Mouse (Mus musculus): ENCODE data around the gene Ankrd33b.

Gene Ankrd33b

GRCm38 (mm10) chr15:31284922-31285631 is 82.4 kb downstream of the Ankrd33b start:
- no peak for TF ChIP-seq POU5F1 (IDR thresholded peaks at IDR 0.05; ENCODE audit: borderline replicate concordance, low read length)
- no peak for TF ChIP-seq CTCF (conservative IDR thresholded peaks at IDR 0.05; ENCODE audit: low read length)
- TF ChIP-seq NANOG (IDR thresholded peaks at IDR 0.05; ENCODE audit: borderline replicate concordance, low read length): no peak
- H3K4me3 ChIP-seq (replicated peaks; ENCODE audit: low read length): no peak overlapping the region
- H3K4me1 ChIP-seq (replicated peaks; ENCODE audit: low read depth, low read length): peaks cover 10% of the 10 kb centered on the region
- peaks cover 3% of the 10 kb centered on the region; the same call in 1 of the 2 replicates for H3K27me3 ChIP-seq (ENCODE audit: insufficient read depth, low read length)
- H3K9me3 ChIP-seq (ENCODE audit: low read length): no peaks in the 10 kb centered on the region
- no peaks in the 10 kb centered on the region for H3K36me3 ChIP-seq (ENCODE audit: insufficient read depth, low read length)

DNA sequence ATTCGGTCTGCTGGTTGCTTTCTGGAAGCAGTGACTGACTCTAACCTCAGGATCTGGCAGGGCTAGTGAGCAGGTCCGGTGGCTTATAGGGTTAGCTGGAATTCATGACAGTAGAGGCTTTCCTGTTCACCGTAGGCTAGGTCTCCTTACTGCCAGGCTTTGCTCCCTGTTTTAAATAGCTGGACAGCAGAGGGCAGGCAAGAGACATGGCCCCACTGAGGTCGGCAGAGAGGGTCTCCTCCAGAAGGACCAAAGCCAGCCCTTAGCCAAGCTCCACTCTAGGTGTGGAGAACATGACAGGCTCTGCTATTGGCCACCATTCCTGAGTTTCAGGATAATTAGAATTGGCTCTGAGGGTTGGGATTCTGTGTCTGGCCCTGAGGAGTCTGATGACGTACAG is 83.4 kb downstream of the Ankrd33b start:
- H3K4me1 ChIP-seq (replicated peaks; ENCODE audit: low read depth, low read length): peaks cover 10% of the 10 kb centered on the region
- no peaks in the 10 kb centered on the region for H3K9me3 ChIP-seq (ENCODE audit: low read length)
- no peaks in the 10 kb centered on the region for H3K36me3 ChIP-seq (ENCODE audit: insufficient read depth, low read length)
- TF ChIP-seq POU5F1 (IDR thresholded peaks at IDR 0.05; ENCODE audit: borderline replicate concordance, low read length) (no peak), CTCF (conservative IDR thresholded peaks at IDR 0.05; ENCODE audit: low read length) (peak; percentile 36), NANOG (IDR thresholded peaks at IDR 0.05; ENCODE audit: borderline replicate concordance, low read length) (no peak)
- no peak overlapping the region for H3K4me3 ChIP-seq (replicated peaks; ENCODE audit: low read length)
- H3K27me3 ChIP-seq (ENCODE audit: insufficient read depth, low read length): peaks cover 3% of the 10 kb centered on the region; the same call in 1 of the 2 replicates

DNA sequence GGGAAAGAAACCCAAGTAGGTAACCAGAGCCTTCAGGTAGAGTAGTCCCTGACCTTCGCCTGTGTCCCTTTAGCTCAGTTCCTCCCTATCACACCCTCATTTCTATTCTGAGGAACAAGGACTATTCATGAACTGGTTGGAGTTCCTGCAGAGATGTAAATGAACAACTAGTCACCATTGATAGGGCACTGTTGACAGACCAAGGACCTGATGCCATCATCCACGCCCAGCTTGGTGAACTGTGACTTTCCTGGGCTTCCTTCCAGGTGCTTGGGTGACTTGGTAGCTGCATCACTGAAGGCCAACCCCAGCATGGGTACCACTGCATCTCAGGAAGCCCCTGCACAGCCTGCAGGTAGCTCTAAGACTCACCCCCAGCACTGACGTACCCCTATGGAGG is 85.2 kb downstream of the Ankrd33b start:
- Histone ChIP-seq H3K36me3 (ENCODE audit: insufficient read depth, low read length) (no peaks in the 10 kb centered on the region), H3K4me3 (replicated peaks; ENCODE audit: low read length) (no peak overlapping the region), H3K9me3 (ENCODE audit: low read length) (no peaks in the 10 kb centered on the region), H3K4me1 (replicated peaks; ENCODE audit: low read depth, low read length) (peaks cover 14% of the 10 kb centered on the region), H3K27me3 (ENCODE audit: insufficient read depth, low read length) (peaks cover 3% of the 10 kb centered on the region; the same call in 1 of the 2 replicates)
- TF ChIP-seq CTCF (conservative IDR thresholded peaks at IDR 0.05; ENCODE audit: low read length) (no peak), NANOG (IDR thresholded peaks at IDR 0.05; ENCODE audit: borderline replicate concordance, low read length) (no peak), POU5F1 (IDR thresholded peaks at IDR 0.05; ENCODE audit: borderline replicate concordance, low read length) (no peak)

GRCm38 (mm10) chr15:31281830-31282229 is 85.7 kb downstream of the Ankrd33b start:
- no peaks in the 10 kb centered on the region for H3K9me3 ChIP-seq (ENCODE audit: low read length)
- H3K4me3 ChIP-seq (replicated peaks; ENCODE audit: low read length): no peak overlapping the region
- H3K36me3 ChIP-seq (ENCODE audit: insufficient read depth, low read length): no peaks in the 10 kb centered on the region
- H3K4me1 ChIP-seq (replicated peaks; ENCODE audit: low read depth, low read length): peaks cover 14% of the 10 kb centered on the region
- H3K27me3 ChIP-seq (ENCODE audit: insufficient read depth, low read length): peaks cover 3% of the 10 kb centered on the region; the same call in 1 of the 2 replicates
- TF ChIP-seq NANOG (IDR thresholded peaks at IDR 0.05; ENCODE audit: borderline replicate concordance, low read length): no peak
- TF ChIP-seq CTCF (conservative IDR thresholded peaks at IDR 0.05; ENCODE audit: low read length): no peak

GRCm38 (mm10) chr15:31280683-31281082 is 86.8 kb downstream of the Ankrd33b start:
- H3K4me3 ChIP-seq (replicated peaks; ENCODE audit: low read length): no peak overlapping the region
- H3K36me3 ChIP-seq (ENCODE audit: insufficient read depth, low read length): no peaks in the 10 kb centered on the region
- H3K27me3 ChIP-seq (ENCODE audit: insufficient read depth, low read length): peaks cover 3% of the 10 kb centered on the region; the same call in 1 of the 2 replicates
- peaks cover 14% of the 10 kb centered on the region for H3K4me1 ChIP-seq (replicated peaks; ENCODE audit: low read depth, low read length)
- no peaks in the 10 kb centered on the region for H3K9me3 ChIP-seq (ENCODE audit: low read length)
- no peak for TF ChIP-seq CTCF (conservative IDR thresholded peaks at IDR 0.05; ENCODE audit: low read length)
- TF ChIP-seq NANOG (IDR thresholded peaks at IDR 0.05; ENCODE audit: borderline replicate concordance, low read length): no peak
- no peak for TF ChIP-seq POU5F1 (IDR thresholded peaks at IDR 0.05; ENCODE audit: borderline replicate concordance, low read length)

- Histone ChIP-seq H3K36me3 (ENCODE audit: insufficient read depth, low read length) (no peaks in the 10 kb centered on the region), H3K4me1 (replicated peaks; ENCODE audit: low read depth, low read length) (peaks cover 10% of the 10 kb centered on the region), H3K9me3 (ENCODE audit: low read length) (no peaks in the 10 kb centered on the region), H3K27me3 (ENCODE audit: insufficient read depth, low read length) (peaks cover 3% of the 10 kb centered on the region; the same call in 1 of the 2 replicates), H3K4me3 (replicated peaks; ENCODE audit: low read length) (no peak overlapping the region)
- no peak for TF ChIP-seq NANOG (IDR thresholded peaks at IDR 0.05; ENCODE audit: borderline replicate concordance, low read length)
These were observed 87.5 kb downstream of the Ankrd33b start for GRCm38 (mm10) chr15:31280059-31280458.

GRCm38 (mm10) chr15:31279577-31280004 is 87.9 kb downstream of the Ankrd33b start:
- Histone ChIP-seq H3K4me3 (replicated peaks; ENCODE audit: low read length) (no peak overlapping the region), H3K9me3 (ENCODE audit: low read length) (no peaks in the 10 kb centered on the region), H3K36me3 (ENCODE audit: insufficient read depth, low read length) (no peaks in the 10 kb centered on the region), H3K27me3 (ENCODE audit: insufficient read depth, low read length) (peaks cover 4% of the 10 kb centered on the region), H3K4me1 (replicated peaks; ENCODE audit: low read depth, low read length) (peaks cover 9% of the 10 kb centered on the region)
- no peak for TF ChIP-seq NANOG (IDR thresholded peaks at IDR 0.05; ENCODE audit: borderline replicate concordance, low read length)
- no peak for TF ChIP-seq CTCF (conservative IDR thresholded peaks at IDR 0.05; ENCODE audit: low read length)
- no peak for TF ChIP-seq POU5F1 (IDR thresholded peaks at IDR 0.05; ENCODE audit: borderline replicate concordance, low read length)

GRCm38 (mm10) chr15:31279120-31279519 is 88.4 kb downstream of the Ankrd33b start:
- Histone ChIP-seq H3K27me3 (ENCODE audit: insufficient read depth, low read length) (peaks cover 9% of the 10 kb centered on the region), H3K4me3 (replicated peaks; ENCODE audit: low read length) (no peak overlapping the region), H3K9me3 (ENCODE audit: low read length) (no peaks in the 10 kb centered on the region), H3K36me3 (ENCODE audit: insufficient read depth, low read length) (no peaks in the 10 kb centered on the region), H3K4me1 (replicated peaks; ENCODE audit: low read depth, low read length) (peaks cover 9% of the 10 kb centered on the region)
- TF ChIP-seq NANOG (IDR thresholded peaks at IDR 0.05; ENCODE audit: borderline replicate concordance, low read length): no peak
- TF ChIP-seq POU5F1 (IDR thresholded peaks at IDR 0.05; ENCODE audit: borderline replicate concordance, low read length): no peak
- no peak for TF ChIP-seq CTCF (conservative IDR thresholded peaks at IDR 0.05; ENCODE audit: low read length)

DNA sequence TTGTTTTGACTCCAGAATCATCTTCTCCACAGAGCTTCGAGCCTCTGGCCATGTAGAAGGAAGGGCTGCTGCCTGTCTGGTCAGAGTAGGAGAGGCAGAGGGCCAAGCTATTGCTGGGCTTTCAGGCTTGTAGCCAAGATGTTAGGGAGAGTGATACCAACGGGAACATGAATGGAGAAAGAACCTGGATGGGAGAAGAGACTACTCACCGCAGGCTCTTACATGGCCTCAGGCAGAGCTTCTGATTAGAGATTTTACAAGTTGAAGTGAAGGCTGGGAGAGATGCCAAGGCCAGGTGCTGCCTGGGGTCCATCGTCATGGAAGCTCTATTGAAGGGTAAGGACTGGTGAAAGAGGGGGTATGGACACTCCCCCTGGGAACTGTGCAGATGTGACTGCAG is 89.4 kb downstream of the Ankrd33b start:
- Histone ChIP-seq H3K9me3 (ENCODE audit: low read length) (no peaks in the 10 kb centered on the region), H3K4me1 (replicated peaks; ENCODE audit: low read depth, low read length) (peaks cover 10% of the 10 kb centered on the region)
- TF ChIP-seq CTCF (conservative IDR thresholded peaks at IDR 0.05; ENCODE audit: low read length): no peak
- TF ChIP-seq NANOG (IDR thresholded peaks at IDR 0.05; ENCODE audit: borderline replicate concordance, low read length): no peak
- no peak for TF ChIP-seq POU5F1 (IDR thresholded peaks at IDR 0.05; ENCODE audit: borderline replicate concordance, low read length)

More for the DNA sequence above, 89.4 kb downstream of the Ankrd33b start:
- Histone ChIP-seq H3K27me3 (ENCODE audit: insufficient read depth, low read length) (peaks cover 16% of the 10 kb centered on the region), H3K36me3 (ENCODE audit: insufficient read depth, low read length) (no peaks in the 10 kb centered on the region), H3K4me3 (replicated peaks; ENCODE audit: low read length) (no peak overlapping the region)
